In genomic region chr4:81743978-81744628, GRCm38 (mm10) we compare ENCODE assay signal across 8 mouse cellular contexts.
DNase-seq lines count a peak whose midpoint lies in the region; ATAC-seq lines count a peak whose summit lies in the region.

No protein-coding gene starts in this region.

- peak; percentile 9 for DNase-seq in gastrocnemius, postnatal 10 days
- DNase-seq in gastrocnemius, postnatal 36 days, result no peak
- DNase-seq in cerebellum, postnatal 25 days, result peak; percentile 37 to 47
- DNase-seq in frontal cortex, postnatal 36 days (ENCODE audit: low spot score in 2 of 2), result peak; percentile 39 to 54
- DNase-seq in layer of hippocampus, adult 8-10 months (ENCODE audit: low spot score in 2 of 2), result peak; percentile 49 to 53
- no peak for DNase-seq in urinary bladder, postnatal 10 days (ENCODE audit: low spot score)
- no peak for DNase-seq in thymus, postnatal 25 days

- H3K4me1 ChIP-seq in midbrain, embryonic 16.5 days (ENCODE audit: control insufficient read depth, insufficient read depth, low read length), result peaks cover 15% of the 10 kb centered on the region

- no peak overlapping the region for H3K4me3 ChIP-seq in midbrain, embryonic 16.5 days (ENCODE audit: low read depth, low read length)

- 4% methylated on average over 8 of the region's 8 CpGs for WGBS in midbrain, embryonic 16.5 days

- no peaks in the 10 kb centered on the region for H3K9me3 ChIP-seq in midbrain, embryonic 16.5 days (replicated peaks; ENCODE audit: control insufficient read depth, low read length, poor library complexity, severe bottlenecking)

- no peaks in the 10 kb centered on the region for H3K27me3 ChIP-seq in midbrain, embryonic 16.5 days (ENCODE audit: control insufficient read depth, insufficient read depth, low read depth, low read length)

- peak overlapping the region; percentile 39 for H3K4me2 ChIP-seq in midbrain, embryonic 16.5 days (ENCODE audit: low read length)

- H3K36me3 ChIP-seq in midbrain, embryonic 16.5 days (ENCODE audit: control insufficient read depth, insufficient read depth, low read length), result no peaks in the 10 kb centered on the region

- H3K27ac ChIP-seq in midbrain, embryonic 16.5 days (ENCODE audit: low read length), result peak overlapping the region; percentile 78

- ATAC-seq in midbrain, embryonic 16.5 days, result peak; percentile 94

- intact Hi-C loops in gastrocnemius, postnatal 36 days (cut with DNase I), result no loop called here

- 0 out of 2 replicates have a peak overlapping the region, but pooled peaks have one; percentile 28 for H3K9ac ChIP-seq in midbrain, embryonic 16.5 days (ENCODE audit: low read depth, low read length)

Comparison
In these comparisons a context has a peak if more than half of its experiments do, and no peak if none do; other contexts are left out.
1. DNase-seq: peak in gastrocnemius, postnatal 10 days (single experiment), cerebellum, postnatal 25 days (2 of 2), frontal cortex, postnatal 36 days (2 of 2) and layer of hippocampus, adult 8-10 months (2 of 2); none in gastrocnemius, postnatal 36 days (0 of 2), urinary bladder, postnatal 10 days (single experiment) and thymus, postnatal 25 days (single experiment).